Mouse (Mus musculus) lung, postnatal 0 days (tissue): Measurements from ENCODE around the gene BC003965. TPM values are rescaled to one million over a fixed set of nuclear protein-coding genes. Genes with fewer than 3 reads are reported as not detected.
"Not testable (repeated sequence)": the region's sequence is repeated elsewhere in the genome, so short reads cannot be mapped to it uniquely, and the experiment has no call there.

Experiments used
- ATAC-seq: fragments of 200-750 bp; cut with Nextera tagmentation; 2 replicates; pipeline ENCODE4 v1.8.0; 2017; ENCODE audit warnings: moderate library complexity
- DNase-seq: peaks from one replicate; pipeline ENCODE4 v3.0.0-alpha.2; 2016; ENCODE audit warnings: low spot score
- H3K27ac ChIP-seq: fragments of 300-500 bp; sonication (generic); 2 replicates; pipeline ENCODE4 v1.5.1; 2014; ENCODE audit warnings: antibody characterized with exemption, mild to moderate bottlenecking, low read length, mixed read lengths
- H3K27me3 ChIP-seq: fragments of 300-500 bp; sonication (generic); replicated peaks from 2 replicates; pipeline ENCODE4 v1.6.1; 2014; ENCODE audit warnings: low read length, mixed read lengths; ENCODE audit not compliant: insufficient read depth
- H3K36me3 ChIP-seq: fragments of 300-500 bp; sonication (generic); 2 replicates; pipeline ENCODE4 v1.6.1; 2014; ENCODE audit warnings: low read length, mixed read lengths; ENCODE audit not compliant: insufficient read depth
- H3K4me1 ChIP-seq: fragments of 300-500 bp; sonication (generic); 2 replicates; pipeline ENCODE4 v1.6.1; 2014; ENCODE audit warnings: antibody characterized with exemption, low read depth, low read length, mixed read lengths; ENCODE audit not compliant: insufficient read depth
- H3K4me2 ChIP-seq: fragments of 300-500 bp; sonication (generic); replicated peaks from 2 replicates; pipeline ENCODE4 v1.6.1; 2014; ENCODE audit warnings: low read depth, mild to moderate bottlenecking, low read length, moderate library complexity, mixed read lengths
- H3K4me3 ChIP-seq: fragments of 300-500 bp; sonication (generic); 2 replicates; pipeline ENCODE4 v1.5.1; 2014; ENCODE audit warnings: low read depth, low read length
- H3K9ac ChIP-seq: fragments of 300-500 bp; sonication (generic); replicated peaks from 2 replicates; pipeline ENCODE4 v1.6.1; 2014; ENCODE audit warnings: low read depth, mild to moderate bottlenecking
- H3K9me3 ChIP-seq: fragments of 300-500 bp; sonication (generic); 2 replicates; pipeline ENCODE4 v1.6.1; 2016; ENCODE audit warnings: low read length, mixed read lengths
- CTCF ChIP-seq: IDR thresholded peaks from 2 replicates; pipeline ENCODE4 v1.5.1; 2016; ENCODE audit warnings: antibody characterized with exemption, mild to moderate bottlenecking
- EP300 ChIP-seq: IDR thresholded peaks from 2 replicates; pipeline ENCODE4 v1.6.1; 2016; ENCODE audit warnings: antibody characterized with exemption, mild to moderate bottlenecking, control low read depth
- WGBS: fragments of 180-500 bp; shearing (Covaris S2); extraction: QIAGEN DNeasy Blood & Tissue Kit; methylation state at CpG from one replicate; pipeline ENCODE4 v1.1.7; 2014; 5-methylcytosine and 5-hydroxymethylcytosine counted together
- polyA plus RNA-seq: library from polyadenylated mRNA; unstranded; fragments of >200 nt; fragmentation: Nextera tagmentation; extraction: Ambion mirVana; gene quantifications from 2 replicates; pipeline ENCODE4 v1.2.1, GENCODE M21; 2015

BC003965 gene
- polyA plus RNA-seq, 1 experiment from 2014 or later, result 18.5 TPM

DNA sequence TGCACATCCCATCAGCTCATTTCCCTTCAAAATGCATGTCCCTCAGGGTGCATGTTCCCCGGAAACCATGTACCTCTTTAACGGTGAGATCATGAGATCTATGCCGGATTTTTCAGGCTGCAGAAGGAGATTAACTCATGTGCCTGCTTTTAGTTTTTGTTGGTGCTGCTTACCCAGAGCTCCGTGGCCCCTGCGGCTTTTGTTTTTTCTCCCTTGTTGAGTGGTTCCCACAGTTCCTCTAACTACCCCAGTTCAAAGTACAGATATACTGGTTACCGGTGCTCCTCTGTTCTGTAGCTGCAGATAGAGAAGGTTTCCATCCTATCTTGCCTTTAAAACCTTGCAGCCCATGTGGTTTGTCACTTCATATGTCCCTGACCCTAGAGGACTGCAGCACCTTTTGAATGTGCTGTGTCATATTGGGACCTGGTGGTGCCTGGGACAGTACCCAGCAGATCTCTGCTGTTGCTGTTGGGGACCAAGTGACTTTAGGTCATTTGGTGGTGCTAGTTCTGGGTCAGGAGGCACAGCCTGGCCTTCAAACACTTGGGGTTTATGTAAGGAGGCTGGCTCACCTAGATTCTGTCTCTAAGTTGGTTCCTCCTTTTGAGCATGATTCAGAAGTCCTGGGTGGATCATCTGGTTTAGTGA lies 38.7 kb downstream of the BC003965 start:
- WGBS, result 49% methylated on average over 6 of the region's 6 CpGs

DNA sequence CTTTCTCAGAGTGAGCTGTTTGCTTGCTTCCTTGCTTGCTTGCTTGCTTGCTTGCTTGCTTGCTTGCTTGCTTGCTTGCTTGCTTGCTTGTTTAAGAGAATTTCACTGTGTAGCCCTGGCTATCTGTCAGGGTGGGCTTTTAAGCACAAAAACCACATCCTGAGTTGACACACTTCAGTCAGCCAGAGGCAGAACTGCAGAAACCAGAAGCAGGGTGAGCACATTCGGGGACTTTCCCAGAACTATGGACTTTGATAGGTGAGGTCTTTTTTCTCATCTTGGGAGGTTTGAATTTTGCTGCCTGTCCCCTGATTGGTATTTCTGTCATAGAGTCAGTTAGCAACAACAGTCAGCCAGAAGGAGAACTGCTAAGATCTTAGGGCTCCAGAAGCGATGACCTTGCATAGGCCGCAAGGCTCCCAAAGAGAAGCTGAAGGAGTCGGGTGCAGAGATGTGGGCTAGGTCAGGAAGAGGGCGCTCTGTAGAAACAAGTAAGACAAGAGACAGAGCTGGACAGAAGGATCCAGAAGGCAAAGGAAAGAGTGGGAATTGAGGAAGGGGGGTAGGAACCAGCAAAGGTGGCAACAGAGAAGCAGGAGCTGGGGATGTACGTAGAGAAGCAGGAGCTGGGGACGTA lies 40.4 kb downstream of the BC003965 start:
- no peak for ATAC-seq
- H3K27ac ChIP-seq, result no peak overlapping the region

More for the DNA sequence above, 38.7 kb downstream of the BC003965 start:
- Histone ChIP-seq H3K4me1 (0 out of 2 replicates have a peak, but pooled peaks cover 3% of the 10 kb centered on the region), H3K4me2 (peak overlapping the region; percentile 46), H3K9me3 (no peaks in the 10 kb centered on the region), H3K4me3 (peak overlapping the region; percentile 14; the same call in 1 of the 2 replicates), H3K9ac (no peak overlapping the region), H3K27ac (no peak overlapping the region), H3K36me3 (peaks cover 5% of the 10 kb centered on the region; the same call in 1 of the 2 replicates), H3K27me3 (no peaks in the 10 kb centered on the region)
- no peak for DNase-seq
- ATAC-seq, result no peak
- no peak for TF ChIP-seq CTCF
- TF ChIP-seq EP300, result no peak

DNA sequence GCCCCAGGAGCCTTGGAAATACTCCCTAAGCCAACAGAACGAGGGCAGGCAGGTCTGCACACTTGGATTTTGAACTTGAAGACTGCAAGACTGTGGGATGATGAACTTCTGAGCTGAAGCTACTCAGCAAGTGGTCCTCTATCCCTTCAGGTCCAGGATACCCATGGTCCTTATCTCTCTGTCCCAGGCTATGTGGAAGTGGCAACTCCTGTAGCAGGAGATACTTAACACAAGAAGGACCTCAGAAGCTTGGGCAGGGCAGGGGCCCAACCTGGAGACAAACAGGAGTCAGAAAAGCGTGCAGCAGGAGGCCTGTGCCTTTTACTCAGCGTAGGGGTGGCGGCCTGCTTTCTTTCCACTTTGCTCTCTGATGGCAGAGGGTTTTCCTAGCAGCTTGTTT lies 41.3 kb downstream of the BC003965 start:
- Histone ChIP-seq H3K4me3 (no peak overlapping the region), H3K36me3 (peaks cover 9% of the 10 kb centered on the region), H3K4me1 (0 out of 2 replicates have a peak, but pooled peaks cover 3% of the 10 kb centered on the region), H3K4me2 (no peak overlapping the region), H3K27ac (no peak overlapping the region), H3K9ac (no peak overlapping the region), H3K9me3 (no peaks in the 10 kb centered on the region), H3K27me3 (no peaks in the 10 kb centered on the region)
- no peak for DNase-seq
- ATAC-seq, result no peak
- 90% methylated on average over 4 of the region's 4 CpGs for WGBS
- no peak for TF ChIP-seq CTCF
- no peak for TF ChIP-seq EP300

More for the DNA sequence above, 40.4 kb downstream of the BC003965 start:
- Histone ChIP-seq H3K9ac (no peak overlapping the region), H3K4me2 (no peak overlapping the region), H3K27me3 (no peaks in the 10 kb centered on the region), H3K4me3 (no peak overlapping the region), H3K9me3 (no peaks in the 10 kb centered on the region), H3K4me1 (0 out of 2 replicates have a peak, but pooled peaks cover 3% of the 10 kb centered on the region), H3K36me3 (peaks cover 5% of the 10 kb centered on the region; the same call in 1 of the 2 replicates)
- TF ChIP-seq CTCF (no peak), EP300 (no peak)
- no peak for DNase-seq
- 85% methylated on average over 7 of the region's 7 CpGs for WGBS

DNA sequence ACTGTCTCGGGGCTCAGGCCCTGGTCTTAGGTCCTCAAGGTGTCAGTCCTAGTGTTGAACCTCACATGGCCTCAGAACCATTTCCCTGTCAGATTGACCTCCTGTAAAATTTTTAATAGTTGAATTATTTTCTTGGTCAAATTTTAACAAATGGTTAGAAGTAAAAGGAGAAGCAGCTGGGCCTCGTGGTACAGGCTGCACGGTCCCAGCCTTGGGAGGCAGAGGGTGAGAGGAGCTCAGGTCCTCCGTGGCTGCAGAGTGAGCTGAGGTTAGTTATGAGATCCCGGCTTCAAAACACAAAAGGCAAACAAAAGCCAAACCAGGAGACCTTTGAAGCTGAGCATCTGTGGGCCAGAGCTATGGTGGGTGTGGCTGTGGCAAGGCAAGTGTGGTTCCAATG lies 43.6 kb downstream of the BC003965 start:
- Histone ChIP-seq H3K27ac (no peak overlapping the region), H3K36me3 (peaks cover 9% of the 10 kb centered on the region), H3K9ac (no peak overlapping the region), H3K4me3 (no peak overlapping the region), H3K27me3 (no peaks in the 10 kb centered on the region), H3K4me1 (no peaks in the 10 kb centered on the region), H3K4me2 (no peak overlapping the region), H3K9me3 (no peaks in the 10 kb centered on the region)
- ATAC-seq (no peak), DNase-seq (no peak)
- WGBS, result 81% methylated on average over 5 of the region's 5 CpGs
- no peak for TF ChIP-seq EP300
- no peak for TF ChIP-seq CTCF

DNA sequence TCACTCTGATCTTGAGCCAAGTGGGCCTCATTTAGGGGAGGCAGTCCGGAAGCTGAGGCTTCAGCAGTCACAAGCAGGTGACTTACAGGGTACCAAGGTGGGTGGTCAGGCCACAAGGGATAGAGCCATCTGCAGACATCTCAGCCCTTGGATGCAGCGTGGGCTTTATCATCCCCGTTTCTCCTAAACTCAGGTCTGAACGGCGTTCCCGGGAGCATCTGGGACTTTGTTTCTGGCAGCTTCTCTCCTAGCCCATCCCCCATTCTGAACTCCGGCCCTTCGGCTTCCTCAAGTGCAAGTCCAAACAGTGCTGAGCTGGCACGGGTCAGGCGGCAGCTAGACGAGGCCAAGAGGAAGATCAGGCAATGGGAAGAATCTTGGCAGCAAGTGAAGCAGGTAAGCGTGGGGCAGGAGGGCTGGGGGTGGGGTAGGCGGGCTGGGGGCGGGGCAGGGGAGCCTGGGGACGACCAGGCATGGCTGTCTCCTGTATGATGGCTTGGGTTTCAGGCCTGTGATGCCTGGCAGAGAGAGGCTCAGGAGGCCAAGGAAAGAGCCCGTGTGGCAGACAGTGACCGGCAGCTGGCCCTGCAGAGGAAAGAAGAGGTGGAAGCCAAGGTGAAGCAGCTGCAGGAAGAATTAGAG lies 45.8 kb downstream of the BC003965 start:
- H3K9me3 ChIP-seq, DNase-seq, H3K9ac ChIP-seq, H3K27ac ChIP-seq, H3K27me3 ChIP-seq, H3K4me2 ChIP-seq, H3K4me3 ChIP-seq, H3K4me1 ChIP-seq: not testable (repeated sequence)
- peaks cover 16% of the 10 kb centered on the region for H3K36me3 ChIP-seq
- peak; percentile 86 for ATAC-seq
- 47% methylated on average over 14 of the region's 17 CpGs for WGBS

DNA sequence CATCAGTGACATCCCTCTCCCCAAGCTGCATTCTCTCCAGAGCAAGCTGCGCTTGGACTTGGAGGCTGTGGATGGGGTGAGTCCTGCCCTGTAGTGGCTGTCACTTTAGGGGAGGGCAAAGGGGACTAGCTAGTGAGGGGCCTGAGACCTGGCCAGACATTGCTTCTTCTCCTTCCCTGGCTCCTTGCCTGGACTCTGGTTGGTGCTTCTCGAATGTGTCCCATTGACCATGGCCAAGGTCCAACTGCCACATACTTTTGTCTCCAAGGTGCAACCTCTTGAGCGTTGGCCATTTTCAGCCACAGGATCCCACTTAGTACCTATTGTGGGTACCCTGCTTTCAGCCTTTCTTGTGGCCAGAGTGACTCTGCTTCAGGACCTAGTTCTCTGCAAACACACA lies 46.3 kb downstream of the BC003965 start:
- DNase-seq, result no peak
- Histone ChIP-seq H3K36me3 (peaks cover 19% of the 10 kb centered on the region), H3K9me3 (no peaks in the 10 kb centered on the region), H3K4me3 (no peak overlapping the region), H3K9ac (no peak overlapping the region), H3K27me3 (no peaks in the 10 kb centered on the region), H3K27ac (no peak overlapping the region), H3K4me2 (no peak overlapping the region), H3K4me1 (no peaks in the 10 kb centered on the region)
- no peak for TF ChIP-seq CTCF
- 63% methylated on average over 3 of the region's 3 CpGs for WGBS
- ATAC-seq, result 0 out of 2 replicates have a peak, but pooled peaks have one; percentile 28

DNA sequence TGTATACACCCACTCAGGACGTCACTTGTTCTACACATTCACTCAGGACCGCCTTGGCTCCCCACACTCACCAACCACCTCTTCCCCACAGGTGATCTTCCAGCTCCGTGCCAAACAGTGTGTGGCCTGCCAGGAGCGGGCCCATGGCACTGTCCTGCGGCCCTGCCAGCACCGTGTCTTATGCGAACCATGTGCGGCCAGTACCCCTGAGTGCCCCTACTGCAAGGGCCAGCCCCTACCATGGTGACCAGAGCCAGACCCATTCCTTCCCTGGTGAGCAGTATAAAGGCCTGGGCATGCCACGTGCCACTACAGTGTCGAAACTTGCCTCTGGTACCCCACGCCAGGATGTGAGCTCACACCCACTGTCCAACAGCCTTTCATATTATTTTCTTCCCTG lies 47.3 kb downstream of the BC003965 start:
- H3K4me1 ChIP-seq, H3K27ac ChIP-seq, DNase-seq, H3K4me2 ChIP-seq, H3K4me3 ChIP-seq, ATAC-seq, H3K9ac ChIP-seq, H3K27me3 ChIP-seq, H3K9me3 ChIP-seq: not testable (repeated sequence)
- 90% methylated on average over 4 of the region's 11 CpGs for WGBS
- peaks cover 22% of the 10 kb centered on the region for H3K36me3 ChIP-seq
